17 mouse cellular contexts compared by ENCODE assay signal in genomic region chr6:147944940-147945676, GRCm38 (mm10).
DNase-seq lines count a peak whose midpoint lies in the region; ATAC-seq lines count a peak whose summit lies in the region.
"Had no signal": no experiment of that assay in that cellular context is flagged by ENCODE, and none has a peak within 500 bp of the region (broad histone marks: within the 10 kb centered on the region; RNA-seq: fewer than 3 reads in every experiment).

No protein-coding gene starts in this region.

- H3K4me1 ChIP-seq in heart, embryonic 12.5 days (replicated peaks) = peaks cover 3% of the 10 kb centered on the region; the same call in 1 of the 2 replicates
- no peaks in the 10 kb centered on the region for H3K4me1 ChIP-seq in midbrain, embryonic 11.5 days (ENCODE audit: control insufficient read depth, insufficient read depth, low read length)
- no peaks in the 10 kb centered on the region for H3K4me1 ChIP-seq in midbrain, embryonic 16.5 days (ENCODE audit: control insufficient read depth, insufficient read depth, low read length)
- H3K4me1 ChIP-seq: heart, embryonic 10.5 days; hindbrain, embryonic 15.5 days; neural tube, embryonic 12.5 days had no signal

- no peaks in the 10 kb centered on the region for H3K27me3 ChIP-seq in heart, embryonic 12.5 days (replicated peaks)
- no peaks in the 10 kb centered on the region for H3K27me3 ChIP-seq in midbrain, embryonic 11.5 days (ENCODE audit: control insufficient read depth, insufficient read depth, low read length)
- no peaks in the 10 kb centered on the region for H3K27me3 ChIP-seq in midbrain, embryonic 16.5 days (ENCODE audit: control insufficient read depth, insufficient read depth, low read depth, low read length)
- H3K27me3 ChIP-seq: hindbrain, embryonic 15.5 days; neural tube, embryonic 12.5 days had no signal

- 66% methylated on average over 4 of the region's 4 CpGs for WGBS in heart, embryonic 12.5 days
- 85% methylated on average over 4 of the region's 4 CpGs for WGBS in midbrain, embryonic 11.5 days
- WGBS in midbrain, embryonic 16.5 days = 67% methylated on average over 4 of the region's 4 CpGs

- no peak overlapping the region for H3K4me2 ChIP-seq in heart, embryonic 12.5 days
- H3K4me2 ChIP-seq in midbrain, embryonic 11.5 days = no peak overlapping the region
- no peak overlapping the region for H3K4me2 ChIP-seq in midbrain, embryonic 16.5 days (ENCODE audit: low read length)
- H3K4me2 ChIP-seq: hindbrain, embryonic 15.5 days; neural tube, embryonic 12.5 days had no signal

- no peak for ATAC-seq in heart, embryonic 12.5 days (ENCODE audit: insufficient number of reproducible peaks, low FRiP score)
- no peak for ATAC-seq in midbrain, embryonic 11.5 days (ENCODE audit: low FRiP score)
- ATAC-seq in midbrain, embryonic 16.5 days = no peak
- no peak for ATAC-seq in granulocyte monocyte progenitor cell, adult 5-6 weeks (replicated peaks; ENCODE audit: poor library complexity, severe bottlenecking)
- ATAC-seq in frontal cortex, adult (ENCODE audit: low TSS enrichment) = no peak
- ATAC-seq: forebrain, embryonic 14.5 days; intestine, postnatal 0 days had no signal

- no peaks in the 10 kb centered on the region for H3K9me3 ChIP-seq in heart, embryonic 12.5 days (replicated peaks)
- no peaks in the 10 kb centered on the region for H3K9me3 ChIP-seq in midbrain, embryonic 11.5 days (ENCODE audit: control insufficient read depth, low read length)
- no peaks in the 10 kb centered on the region for H3K9me3 ChIP-seq in midbrain, embryonic 16.5 days (replicated peaks; ENCODE audit: control insufficient read depth, low read length, poor library complexity, severe bottlenecking)
- H3K9me3 ChIP-seq: heart, embryonic 10.5 days; hindbrain, embryonic 15.5 days; neural tube, embryonic 12.5 days had no signal

- no peak overlapping the region for H3K4me3 ChIP-seq in heart, embryonic 12.5 days
- no peak overlapping the region for H3K4me3 ChIP-seq in midbrain, embryonic 11.5 days (ENCODE audit: low read depth, low read length)
- H3K4me3 ChIP-seq in midbrain, embryonic 16.5 days (ENCODE audit: low read depth, low read length) = no peak overlapping the region
- H3K4me3 ChIP-seq: erythroblast, embryonic 14.5 days; heart, embryonic 10.5 days; hindbrain, embryonic 15.5 days; neural tube, embryonic 12.5 days had no signal

- no peak overlapping the region for H3K27ac ChIP-seq in heart, embryonic 12.5 days (ENCODE audit: poor library complexity, severe bottlenecking)
- no peak overlapping the region for H3K27ac ChIP-seq in midbrain, embryonic 11.5 days (ENCODE audit: low read depth, low read length)
- no peak overlapping the region for H3K27ac ChIP-seq in midbrain, embryonic 16.5 days (ENCODE audit: low read length)
- H3K27ac ChIP-seq: heart, embryonic 10.5 days; hindbrain, embryonic 15.5 days; neural tube, embryonic 12.5 days had no signal

- H3K9ac ChIP-seq in heart, embryonic 12.5 days = no peak overlapping the region
- no peak overlapping the region for H3K9ac ChIP-seq in midbrain, embryonic 11.5 days (ENCODE audit: low read length)
- H3K9ac ChIP-seq in midbrain, embryonic 16.5 days (ENCODE audit: low read depth, low read length) = no peak overlapping the region
- H3K9ac ChIP-seq: hindbrain, embryonic 15.5 days; neural tube, embryonic 12.5 days had no signal

- H3K36me3 ChIP-seq in heart, embryonic 12.5 days = no peaks in the 10 kb centered on the region
- H3K36me3 ChIP-seq in midbrain, embryonic 11.5 days (ENCODE audit: control insufficient read depth, insufficient read depth, low read length) = no peaks in the 10 kb centered on the region
- no peaks in the 10 kb centered on the region for H3K36me3 ChIP-seq in midbrain, embryonic 16.5 days (ENCODE audit: control insufficient read depth, insufficient read depth, low read length)
- H3K36me3 ChIP-seq: heart, embryonic 10.5 days; hindbrain, embryonic 15.5 days; neural tube, embryonic 12.5 days had no signal

- peak; percentile 95 for DNase-seq in heart, adult 11 months
- peak; percentile 72 for DNase-seq in midbrain, embryonic 11.5 days (ENCODE audit: low spot score, missing footprints)
- peak; percentile 75 for DNase-seq in gastrocnemius, postnatal 25 days
- DNase-seq in testis, postnatal 14 days (ENCODE audit: low spot score) = peak; percentile 54
- DNase-seq: cerebellum, adult 2 months; kidney, postnatal 10 days; thymus, postnatal 25 days had no signal
